Mouse (Mus musculus) midbrain, embryonic 11.5 days (tissue): Measurements from ENCODE around the gene H2afy. TPM values are rescaled to one million over a fixed set of nuclear protein-coding genes. Genes with fewer than 3 reads are reported as not detected.

Experiments used
- ATAC-seq: fragments of 200-750 bp; cut with Nextera tagmentation; 2 replicates; pipeline ENCODE4 v1.8.0; 2017; ENCODE audit warnings: moderate TSS enrichment, moderate library complexity; ENCODE audit not compliant: low FRiP score
- DNase-seq: peaks from one replicate; pipeline ENCODE4 v3.0.0; 2015; ENCODE audit warnings: low spot score; ENCODE audit errors: missing footprints
- H3K27ac ChIP-seq: fragments of 300-500 bp; sonication (generic); 2 replicates; pipeline ENCODE4 v1.5.1; 2014; ENCODE audit warnings: low read depth, low read length
- H3K27me3 ChIP-seq: fragments of 300-500 bp; sonication (generic); 2 replicates; pipeline ENCODE4 v1.6.1; 2014; ENCODE audit warnings: mild to moderate bottlenecking, low read length, moderate library complexity, mixed read lengths; ENCODE audit not compliant: control insufficient read depth, insufficient read depth
- H3K36me3 ChIP-seq: fragments of 300-500 bp; sonication (generic); 2 replicates; pipeline ENCODE4 v1.6.1; 2014; ENCODE audit warnings: mild to moderate bottlenecking, low read length, moderate library complexity, mixed read lengths; ENCODE audit not compliant: control insufficient read depth, insufficient read depth
- H3K4me1 ChIP-seq: fragments of 300-500 bp; sonication (generic); 2 replicates; pipeline ENCODE4 v1.6.1; 2014; ENCODE audit warnings: low read length; ENCODE audit not compliant: control insufficient read depth, insufficient read depth
- H3K4me2 ChIP-seq: fragments of 300-500 bp; sonication (generic); 2 replicates; pipeline ENCODE4 v1.6.1; 2014; ENCODE audit warnings: mild to moderate bottlenecking, moderate library complexity
- H3K4me3 ChIP-seq: fragments of 300-500 bp; sonication (generic); 2 replicates; pipeline ENCODE4 v1.5.1; 2014; ENCODE audit warnings: low read depth, low read length
- H3K9ac ChIP-seq: fragments of 300-500 bp; sonication (generic); 2 replicates; pipeline ENCODE4 v1.6.1; 2014; ENCODE audit warnings: low read length
- H3K9me3 ChIP-seq: fragments of 300-500 bp; sonication (generic); 2 replicates; pipeline ENCODE4 v1.6.1; 2016; ENCODE audit warnings: low read length; ENCODE audit not compliant: control insufficient read depth
- WGBS: fragments of 180-500 bp; shearing (Covaris S2); extraction: QIAGEN DNeasy Blood & Tissue Kit; methylation state at CpG from one replicate; pipeline ENCODE4 v1.1.7; 2014; 5-methylcytosine and 5-hydroxymethylcytosine counted together
- polyA plus RNA-seq: library from polyadenylated mRNA; unstranded; fragments of >200 nt; fragmentation: Nextera tagmentation; extraction: Ambion mirVana; gene quantifications from 2 replicates; pipeline ENCODE4 v1.2.1, GENCODE M21; 2014

Gene H2afy
- polyA plus RNA-seq, 1 experiment from 2014 or later: 693 TPM

DNA sequence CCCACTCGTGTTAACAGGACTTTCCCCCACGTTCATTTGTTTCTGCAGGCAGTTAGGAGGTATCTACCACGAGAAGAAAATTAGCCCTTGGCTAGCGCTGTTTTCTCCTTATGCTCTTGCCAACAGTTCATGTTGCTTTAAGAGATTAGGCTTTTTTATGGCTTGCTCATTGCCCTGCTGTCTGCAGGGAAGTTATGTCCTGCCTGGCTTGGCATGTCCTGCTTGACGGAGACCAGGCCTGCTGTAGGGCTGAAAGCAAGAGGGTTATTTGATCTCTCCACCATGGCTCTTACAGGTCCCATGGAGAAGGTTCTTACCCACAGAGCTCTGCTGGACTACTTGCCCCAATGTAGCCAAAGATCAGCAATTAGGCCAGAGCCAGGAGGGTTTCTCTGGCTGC, 18.9 kb upstream of the H2afy start:
- Histone ChIP-seq H3K36me3 (no peaks in the 10 kb centered on the region), H3K27me3 (no peaks in the 10 kb centered on the region; the same call in 1 of the 2 replicates), H3K4me2 (no peak overlapping the region), H3K9me3 (no peaks in the 10 kb centered on the region), H3K4me1 (no peaks in the 10 kb centered on the region; the same call in none of the 2 replicates), H3K27ac (no peak overlapping the region), H3K4me3 (no peak overlapping the region), H3K9ac (no peak overlapping the region)
- 80% methylated on average over 5 of the region's 5 CpGs for WGBS
- no peak for ATAC-seq
- no peak for DNase-seq

- no peaks in the 10 kb centered on the region for H3K9me3 ChIP-seq
- no peak overlapping the region for H3K27ac ChIP-seq
- H3K4me1 ChIP-seq: no peaks in the 10 kb centered on the region; the same call in none of the 2 replicates
- no peaks in the 10 kb centered on the region; the same call in 1 of the 2 replicates for H3K27me3 ChIP-seq
- no peaks in the 10 kb centered on the region for H3K36me3 ChIP-seq
- 69% methylated on average over 7 of the region's 7 CpGs for WGBS
- no peak for DNase-seq
- no peak overlapping the region for H3K4me3 ChIP-seq
- no peak overlapping the region for H3K9ac ChIP-seq
- H3K4me2 ChIP-seq: no peak overlapping the region
- ATAC-seq: no peak
These were observed 16.8 kb upstream of the H2afy start for GRCm38 (mm10) chr13:56152773-56153460.

- 54% methylated on average over 22 of the region's 22 CpGs for WGBS
- ATAC-seq (no peak), DNase-seq (peak; percentile 97)
- no peaks in the 10 kb centered on the region; the same call in none of the 2 replicates for H3K4me1 ChIP-seq
- H3K4me2 ChIP-seq: no peak overlapping the region
- H3K27me3 ChIP-seq: no peaks in the 10 kb centered on the region; the same call in 1 of the 2 replicates
- H3K9ac ChIP-seq: no peak overlapping the region
- H3K9me3 ChIP-seq: no peaks in the 10 kb centered on the region
- H3K27ac ChIP-seq: no peak overlapping the region
- no peaks in the 10 kb centered on the region for H3K36me3 ChIP-seq
- no peak overlapping the region for H3K4me3 ChIP-seq
These were observed 15.5 kb upstream of the H2afy start for GRCm38 (mm10) chr13:56151404-56152226.

DNA sequence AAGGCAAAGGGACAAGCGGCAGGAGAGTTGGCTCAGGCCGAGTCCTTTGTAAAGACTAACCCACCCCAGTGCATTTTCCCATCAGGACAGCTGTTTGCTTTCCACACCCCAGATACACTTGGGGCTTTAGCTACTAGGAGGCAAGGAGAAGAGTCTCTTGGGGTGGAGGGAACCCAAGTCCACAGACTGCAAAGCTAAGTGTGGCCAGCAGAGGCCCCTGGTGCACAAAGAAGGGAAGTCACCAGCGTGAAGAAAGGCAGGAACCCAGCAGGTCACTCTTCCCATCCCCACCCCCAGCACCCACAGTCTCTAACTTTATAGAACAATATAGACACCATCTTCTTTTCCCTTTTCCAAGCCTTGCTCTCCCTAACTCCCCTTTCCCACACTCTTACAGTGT, 9.4 kb upstream of the H2afy start:
- no peak for ATAC-seq
- Histone ChIP-seq H3K27ac (no peak overlapping the region), H3K27me3 (no peaks in the 10 kb centered on the region), H3K4me1 (peaks cover 11% of the 10 kb centered on the region), H3K4me3 (no peak overlapping the region), H3K9ac (no peak overlapping the region), H3K36me3 (no peaks in the 10 kb centered on the region), H3K4me2 (no peak overlapping the region), H3K9me3 (no peaks in the 10 kb centered on the region)
- 31% methylated on average over 3 of the region's 3 CpGs for WGBS
- no peak for DNase-seq

GRCm38 (mm10) chr13:56144021-56144420, 7.9 kb upstream of the H2afy start:
- no peak overlapping the region for H3K4me3 ChIP-seq
- 52% methylated on average over 2 of the region's 2 CpGs for WGBS

DNA sequence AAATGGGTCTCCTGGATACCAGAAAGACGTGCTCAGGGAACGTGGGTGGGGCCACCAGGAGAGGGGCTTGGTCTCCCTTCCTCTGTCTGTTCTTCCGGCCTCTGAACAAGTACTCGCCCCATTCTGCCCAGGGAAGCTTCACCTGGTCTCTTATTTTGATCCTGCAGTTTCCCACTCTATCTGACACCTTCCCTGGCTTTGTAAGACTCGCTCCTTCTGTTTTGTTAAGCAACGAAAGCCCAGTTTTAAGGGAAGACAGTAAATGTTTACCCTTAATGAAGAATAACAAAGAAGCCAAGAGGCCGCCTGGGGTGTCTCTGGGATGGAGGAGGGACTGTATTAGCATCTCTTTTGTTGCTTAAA, 7.0 kb upstream of the H2afy start:
- Histone ChIP-seq H3K27me3 (no peaks in the 10 kb centered on the region), H3K4me1 (peaks cover 11% of the 10 kb centered on the region), H3K4me2 (no peak overlapping the region), H3K36me3 (no peaks in the 10 kb centered on the region), H3K9ac (no peak overlapping the region), H3K27ac (no peak overlapping the region), H3K9me3 (no peaks in the 10 kb centered on the region), H3K4me3 (no peak overlapping the region)
- ATAC-seq (no peak), DNase-seq (no peak)
- 3% methylated on average over 7 of the region's 7 CpGs for WGBS

More at GRCm38 (mm10) chr13:56144021-56144420, 7.9 kb upstream of the H2afy start:
- H3K4me1 ChIP-seq: peaks cover 11% of the 10 kb centered on the region
- no peak overlapping the region for H3K27ac ChIP-seq
- H3K9me3 ChIP-seq: no peaks in the 10 kb centered on the region
- H3K36me3 ChIP-seq: no peaks in the 10 kb centered on the region
- no peak overlapping the region for H3K4me2 ChIP-seq
- ATAC-seq (no peak), DNase-seq (no peak)
- H3K9ac ChIP-seq: no peak overlapping the region
- no peaks in the 10 kb centered on the region for H3K27me3 ChIP-seq

GRCm38 (mm10) chr13:56142382-56143150, 6.4 kb upstream of the H2afy start:
- H3K27me3 ChIP-seq: no peaks in the 10 kb centered on the region
- WGBS: 14% methylated on average over 10 of the region's 11 CpGs
- no peak overlapping the region for H3K9ac ChIP-seq
- no peaks in the 10 kb centered on the region for H3K9me3 ChIP-seq
- H3K27ac ChIP-seq: no peak overlapping the region
- no peak for ATAC-seq
- peaks cover 11% of the 10 kb centered on the region for H3K4me1 ChIP-seq
- no peak for DNase-seq
- no peaks in the 10 kb centered on the region for H3K36me3 ChIP-seq
- no peak overlapping the region for H3K4me2 ChIP-seq
- no peak overlapping the region for H3K4me3 ChIP-seq

GRCm38 (mm10) chr13:56139167-56139751, 3.1 kb upstream of the H2afy start:
- Histone ChIP-seq H3K4me2 (no peak overlapping the region), H3K9me3 (no peaks in the 10 kb centered on the region), H3K4me1 (peaks cover 20% of the 10 kb centered on the region), H3K4me3 (no peak overlapping the region), H3K27me3 (no peaks in the 10 kb centered on the region), H3K27ac (no peak overlapping the region), H3K9ac (no peak overlapping the region), H3K36me3 (no peaks in the 10 kb centered on the region)
- no peak for ATAC-seq
- WGBS: 64% methylated on average over 6 of the region's 6 CpGs
- no peak for DNase-seq
